Mouse (Mus musculus) cortical plate, adult 2 months (tissue): ENCODE measurements at regions not wholly inside any gene's neighbourhood (a gene's known extent, or its start where the extent isn't known, plus 50 kb on each side); places are given as distances from the start of the nearest gene placed in this dataset.

Source experiments
- CTCF ChIP-seq: fragments of 200-500 bp; IDR thresholded peaks from 2 replicates; pipeline ENCODE4 v1.5.1; 2011; ENCODE audit warnings: mild to moderate bottlenecking, control low read depth, low read length; ENCODE audit not compliant: insufficient read depth; ENCODE audit errors: extremely low read depth
- POLR2A ChIP-seq: fragments of 200-500 bp; IDR thresholded peaks from 2 replicates; pipeline ENCODE4 v1.6.1; 2011; ENCODE audit warnings: mild to moderate bottlenecking, low read length, control low read depth; ENCODE audit not compliant: insufficient read depth; ENCODE audit errors: extremely low read depth

- TF ChIP-seq CTCF = no peak
- TF ChIP-seq POLR2A = no peak
These were observed 156.3 kb downstream of the Ackr3 start for GRCm38 (mm10) chr1:90360065-90360464.
